ENCODE assay signal across 9 mouse cellular contexts in the genomic region with DNA sequence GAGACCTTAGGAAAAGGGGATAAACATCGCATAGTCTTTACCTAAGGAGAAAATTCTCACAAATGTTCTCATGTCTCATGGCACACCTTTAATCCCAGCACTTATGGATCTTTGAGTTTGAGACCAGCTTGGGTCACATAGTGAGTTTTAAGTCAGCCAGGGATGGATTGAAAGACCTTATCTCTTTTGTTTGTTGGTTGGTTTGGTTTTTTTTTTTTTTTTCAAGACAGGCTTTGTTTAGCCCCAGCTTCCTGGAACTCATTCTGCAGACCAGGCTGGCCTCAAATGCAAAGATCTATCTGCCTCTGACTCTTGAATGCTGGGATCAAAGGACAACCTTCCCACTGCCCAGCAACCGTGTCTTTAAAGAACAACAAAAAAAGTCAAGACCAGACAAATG. TPM values are rescaled to one million over a fixed set of nuclear protein-coding genes. Genes with fewer than 3 reads are reported as not detected.
A peak's percentile ranks its signal among the peaks of the same experiment; 100 is the strongest.
DNase-seq lines count a peak whose midpoint lies in the region; ATAC-seq lines count a peak whose summit lies in the region.
"Had no signal": no experiment of that assay in that cellular context is flagged by ENCODE, and none has a peak within 500 bp of the region (broad histone marks: within the 10 kb centered on the region; RNA-seq: fewer than 3 reads in every experiment).

No protein-coding gene starts in this region.

- 47% methylated on average over 2 of the region's 2 CpGs for WGBS in heart, embryonic 16.5 days
- WGBS in embryonic facial prominence, embryonic 11.5 days = 50% methylated on average over 2 of the region's 2 CpGs
- WGBS in kidney, embryonic 16.5 days = 46% methylated on average over 2 of the region's 2 CpGs

- H3K9ac ChIP-seq in heart, embryonic 16.5 days (ENCODE audit: low read length) = peak overlapping the region; percentile 94
- peak overlapping the region; percentile 97; the same call in 1 of the 2 replicates for H3K9ac ChIP-seq in embryonic facial prominence, embryonic 11.5 days (replicated peaks; ENCODE audit: low read length)
- H3K9ac ChIP-seq in kidney, embryonic 16.5 days (replicated peaks; ENCODE audit: low read length) = peak overlapping the region; percentile 97

- H3K4me3 ChIP-seq in heart, embryonic 16.5 days (ENCODE audit: low read length) = peak overlapping the region; percentile 68
- peak overlapping the region; percentile 98 for H3K4me3 ChIP-seq in embryonic facial prominence, embryonic 11.5 days (ENCODE audit: low read depth, low read length)
- H3K4me3 ChIP-seq in kidney, embryonic 16.5 days (ENCODE audit: low read length) = peak overlapping the region; percentile 97

- no peaks in the 10 kb centered on the region for H3K27me3 ChIP-seq in heart, embryonic 16.5 days (ENCODE audit: control insufficient read depth, insufficient read depth, low read length)
- no peaks in the 10 kb centered on the region for H3K27me3 ChIP-seq in embryonic facial prominence, embryonic 11.5 days (ENCODE audit: control insufficient read depth, insufficient read depth, low read length)
- H3K27me3 ChIP-seq in kidney, embryonic 16.5 days (ENCODE audit: insufficient read depth, low read length) = no peaks in the 10 kb centered on the region
- H3K27me3 ChIP-seq: Patski had no signal

- no peak for ATAC-seq in heart, embryonic 16.5 days (replicated peaks; ENCODE audit: extremely low read depth, insufficient read depth, low FRiP score)
- ATAC-seq in embryonic facial prominence, embryonic 11.5 days (replicated peaks; ENCODE audit: insufficient number of reproducible peaks, low FRiP score, low TSS enrichment, low read depth) = no peak
- ATAC-seq in kidney, embryonic 16.5 days (ENCODE audit: low FRiP score, low TSS enrichment) = no peak

- intact Hi-C loops in heart, postnatal 36 days (cut with DNase I) = loop anchor here (2.0 to 5.0 kb wide), 2 partner anchors 45 to 194 kb away; partner anchors contain the start of genes Asl and Crcp

- H3K27ac ChIP-seq in heart, embryonic 16.5 days (ENCODE audit: low read length) = no peak overlapping the region
- no peak overlapping the region for H3K27ac ChIP-seq in embryonic facial prominence, embryonic 11.5 days (replicated peaks; ENCODE audit: low read depth, low read length)
- peak overlapping the region; percentile 88 for H3K27ac ChIP-seq in kidney, embryonic 16.5 days (ENCODE audit: low read length)

- H3K36me3 ChIP-seq in heart, embryonic 16.5 days (ENCODE audit: control insufficient read depth, insufficient read depth) = no peaks in the 10 kb centered on the region
- H3K36me3 ChIP-seq in embryonic facial prominence, embryonic 11.5 days (replicated peaks; ENCODE audit: control insufficient read depth, insufficient read depth, low read depth, low read length) = no peaks in the 10 kb centered on the region
- 0 out of 2 replicates have a peak, but pooled peaks cover 5% of the 10 kb centered on the region for H3K36me3 ChIP-seq in kidney, embryonic 16.5 days (ENCODE audit: insufficient read depth, low read length)

- peak overlapping the region; percentile 66 for H3K4me2 ChIP-seq in heart, embryonic 16.5 days (ENCODE audit: low read depth, low read length)
- peak overlapping the region; percentile 51 for H3K4me2 ChIP-seq in embryonic facial prominence, embryonic 11.5 days (ENCODE audit: low read depth, low read length)
- H3K4me2 ChIP-seq in kidney, embryonic 16.5 days (replicated peaks; ENCODE audit: low read depth, low read length) = peak overlapping the region; percentile 87

- H3K9me3 ChIP-seq in heart, embryonic 16.5 days (replicated peaks; ENCODE audit: control insufficient read depth, low read length) = no peaks in the 10 kb centered on the region
- H3K9me3 ChIP-seq in embryonic facial prominence, embryonic 11.5 days (replicated peaks; ENCODE audit: control insufficient read depth, low read length) = no peaks in the 10 kb centered on the region
- H3K9me3 ChIP-seq in kidney, embryonic 16.5 days (ENCODE audit: low read length) = no peaks in the 10 kb centered on the region

- H3K4me1 ChIP-seq in heart, embryonic 16.5 days (ENCODE audit: control insufficient read depth, insufficient read depth, low read length) = peaks cover 15% of the 10 kb centered on the region
- H3K4me1 ChIP-seq in embryonic facial prominence, embryonic 11.5 days (ENCODE audit: control insufficient read depth, insufficient read depth, low read length) = no peaks in the 10 kb centered on the region
- peaks cover 17% of the 10 kb centered on the region for H3K4me1 ChIP-seq in kidney, embryonic 16.5 days (ENCODE audit: insufficient read depth, low read length)

- DNase-seq in heart, postnatal 36 days = no peak
- DNase-seq in embryonic facial prominence, embryonic 11.5 days (ENCODE audit: low spot score) = no peak
- peak; percentile 17 for DNase-seq in naive thymus-derived CD4-positive, alpha-beta T cell, adult 2 months (ENCODE audit: low read depth)
- DNase-seq in layer of hippocampus, postnatal 36 days = no peak
- DNase-seq in adrenal gland, adult 8-10 months = no peak
- no peak for DNase-seq in spleen, adult 18-20 months

RNA-seq across cellular contexts. Expression of gene Tmem248, which starts 4.4 kb away (rescaled TPM):
- polyA plus RNA-seq in heart, embryonic 16.5 days (2015; fragmentation: Nextera tagmentation; extraction: Ambion mirVana) = 21.6 and 28.5 TPM in 2 replicates
- 10 to 100 TPM; 34.4 to 38.5 TPM for total RNA-seq in heart, postnatal 36 days (2021)
- polyA plus RNA-seq in embryonic facial prominence, embryonic 11.5 days (2014; fragmentation: Nextera tagmentation; extraction: Ambion mirVana) = 34.5 and 37.1 TPM in 2 replicates
- polyA plus RNA-seq in kidney, embryonic 16.5 days (2015; fragmentation: Nextera tagmentation; extraction: Ambion mirVana) = 33.4 and 35.1 TPM in 2 replicates
- 10 to 100 TPM; 39.0 to 41.0 TPM for total RNA-seq in layer of hippocampus, postnatal 36 days (2021)
- 10 to 100 TPM; 69.6 to 86.9 (median 75.6) TPM for total RNA-seq in adrenal gland, adult 8-10 months (2022)

RNA-seq across cellular contexts. Expression of gene Sbds, which starts 34.0 kb away (rescaled TPM):
- 60.1 and 65.7 TPM in 2 replicates for polyA plus RNA-seq in heart, embryonic 16.5 days (2015; fragmentation: Nextera tagmentation; extraction: Ambion mirVana)
- 10 to 100 TPM; 47.1 to 49.6 TPM for total RNA-seq in heart, postnatal 36 days (2021)
- 65.1 and 68.2 TPM in 2 replicates for polyA plus RNA-seq in embryonic facial prominence, embryonic 11.5 days (2014; fragmentation: Nextera tagmentation; extraction: Ambion mirVana)
- 72.2 and 77.6 TPM in 2 replicates for polyA plus RNA-seq in kidney, embryonic 16.5 days (2015; fragmentation: Nextera tagmentation; extraction: Ambion mirVana)
- total RNA-seq in layer of hippocampus, postnatal 36 days (2021) = 10 to 100 TPM; 76.4 to 78.2 TPM
- 100 to 1,000 TPM; 101 to 115 (median 106) TPM for total RNA-seq in adrenal gland, adult 8-10 months (2022)

RNA-seq across cellular contexts. Expression of gene Tyw1, which starts 34.1 kb away (rescaled TPM):
- polyA plus RNA-seq in heart, embryonic 16.5 days (2015; fragmentation: Nextera tagmentation; extraction: Ambion mirVana) = 16.1 and 17.7 TPM in 2 replicates
- total RNA-seq in heart, postnatal 36 days (2021) = 10 to 100 TPM in 1 of 2 experiments, 1 to 10 TPM in 1; 8.6 to 10.2 TPM
- 27.8 and 30.1 TPM in 2 replicates for polyA plus RNA-seq in embryonic facial prominence, embryonic 11.5 days (2014; fragmentation: Nextera tagmentation; extraction: Ambion mirVana)
- polyA plus RNA-seq in kidney, embryonic 16.5 days (2015; fragmentation: Nextera tagmentation; extraction: Ambion mirVana) = 30.2 and 34.1 TPM in 2 replicates
- total RNA-seq in layer of hippocampus, postnatal 36 days (2021) = 10 to 100 TPM; 15.2 to 18.2 TPM
- total RNA-seq in adrenal gland, adult 8-10 months (2022) = 10 to 100 TPM; 34.0 to 36.4 (median 35.7) TPM

RNA-seq across cellular contexts. Expression of gene Rabgef1, which starts 49.7 kb away (rescaled TPM):
- 21.6 and 22.0 TPM in 2 replicates for polyA plus RNA-seq in heart, embryonic 16.5 days (2015; fragmentation: Nextera tagmentation; extraction: Ambion mirVana)
- total RNA-seq in heart, postnatal 36 days (2021) = 10 to 100 TPM; 20.6 to 21.2 TPM
- polyA plus RNA-seq in embryonic facial prominence, embryonic 11.5 days (2014; fragmentation: Nextera tagmentation; extraction: Ambion mirVana) = 23.6 and 25.1 TPM in 2 replicates
- 32.6 and 33.2 TPM in 2 replicates for polyA plus RNA-seq in kidney, embryonic 16.5 days (2015; fragmentation: Nextera tagmentation; extraction: Ambion mirVana)
- total RNA-seq in layer of hippocampus, postnatal 36 days (2021) = 10 to 100 TPM; 51.3 to 53.3 TPM
- 10 to 100 TPM; 32.0 to 53.7 (median 39.0) TPM for total RNA-seq in adrenal gland, adult 8-10 months (2022)
